8 mouse cellular contexts compared by ENCODE assay signal in the genomic region with DNA sequence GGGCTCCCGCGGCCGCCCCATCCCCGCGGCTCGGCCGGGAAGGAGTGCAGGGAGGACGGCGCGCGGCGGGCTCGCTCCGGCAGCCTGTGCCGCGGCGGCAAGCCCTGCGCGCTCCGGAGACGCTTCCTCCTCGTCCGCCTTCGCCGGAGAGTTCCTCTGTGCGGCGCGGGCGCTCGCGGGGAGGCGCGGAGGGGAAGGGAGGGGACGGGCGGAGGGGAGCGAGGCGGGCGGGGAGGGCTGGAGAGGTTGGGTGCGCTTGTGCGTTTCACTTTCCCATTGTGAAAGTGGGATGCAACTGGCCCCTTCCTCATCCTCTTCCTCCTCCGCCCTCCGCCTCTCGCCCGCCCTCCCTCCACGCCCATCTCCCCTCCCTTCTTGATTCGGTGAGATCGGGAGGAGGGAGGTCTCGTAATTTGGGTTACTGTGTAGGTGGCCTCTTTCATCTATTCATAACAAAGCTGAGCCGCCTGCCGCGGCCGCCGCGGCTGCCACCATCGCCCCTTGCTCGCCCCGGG. TPM values are rescaled to one million over a fixed set of nuclear protein-coding genes. Genes with fewer than 3 reads are reported as not detected.
DNase-seq lines count a peak whose midpoint lies in the region; ATAC-seq and TF ChIP-seq lines count a peak whose summit lies in the region.

TSS of gene Plxnc1 (minus strand) at position 145 of the 515 bp plus-strand sequence.

- in situ Hi-C loops in ES-E14 (cut with MboI; ENCODE audit: low sequenced_read_pairs in 2 of 2, unreplicated experiment in 2 of 2): no loop called here

- H3K27ac ChIP-seq in ES-E14 (ENCODE audit: insufficient read depth, low read depth, low read length, poor library complexity, severe bottlenecking): no peak within 1 kb of the TSS
- peak within 1 kb of the TSS; percentile 45 for H3K27ac ChIP-seq in bone marrow macrophage, adult 2 months (ENCODE audit: insufficient read depth, low read depth, low read length)
- peak within 1 kb of the TSS; percentile 97 for H3K27ac ChIP-seq in forebrain, embryonic 15.5 days (replicated peaks)
- peak within 1 kb of the TSS; percentile 96 for H3K27ac ChIP-seq in hindbrain, embryonic 13.5 days

- ATAC-seq in forebrain, embryonic 15.5 days (replicated peaks): peak; percentile 68
- ATAC-seq in hindbrain, embryonic 13.5 days (ENCODE audit: low FRiP score): peak; percentile 77
- peak; percentile 46 for ATAC-seq in megakaryocyte, adult 5-6 weeks (ENCODE audit: poor library complexity, severe bottlenecking)

- H3K27me3 ChIP-seq in forebrain, embryonic 15.5 days: no peaks in the 10 kb centered on the region
- 0 out of 2 replicates have a peak, but pooled peaks cover 12% of the 10 kb centered on the region for H3K27me3 ChIP-seq in hindbrain, embryonic 13.5 days

- no peak for TF ChIP-seq CTCF in bone marrow macrophage, adult 2 months (IDR thresholded peaks at IDR 0.05; ENCODE audit: low read depth, low read length)

- WGBS in forebrain, embryonic 15.5 days: under 1% methylated on average over 39 of the region's 57 CpGs
- 0% methylated on average over 22 of the region's 57 CpGs for WGBS in hindbrain, embryonic 13.5 days

- peaks cover 0 to 15% of the 10 kb centered on the region in 2 experiments; a peak in 1 of 4 replicates for H3K4me1 ChIP-seq in ES-E14 (ENCODE audit: control insufficient read depth in 2 of 2, insufficient read depth in 2 of 2, low read length in 2 of 2, poor library complexity in 1 of 2)
- H3K4me1 ChIP-seq in bone marrow macrophage, adult 2 months (ENCODE audit: control insufficient read depth, insufficient read depth, low read length): peaks cover 16% of the 10 kb centered on the region
- H3K4me1 ChIP-seq in forebrain, embryonic 15.5 days: peaks cover 49% of the 10 kb centered on the region
- peaks cover 54% of the 10 kb centered on the region for H3K4me1 ChIP-seq in hindbrain, embryonic 13.5 days (replicated peaks)

- no peaks in the 10 kb centered on the region for H3K9me3 ChIP-seq in ES-E14 (ENCODE audit: control insufficient read depth, insufficient read depth, low read depth, low read length)
- H3K9me3 ChIP-seq in forebrain, embryonic 15.5 days: no peaks in the 10 kb centered on the region
- no peaks in the 10 kb centered on the region for H3K9me3 ChIP-seq in hindbrain, embryonic 13.5 days

- H3K36me3 ChIP-seq in ES-E14 (ENCODE audit: control insufficient read depth, insufficient read depth, low read length, poor library complexity, severe bottlenecking): no peaks in the 10 kb centered on the region
- H3K36me3 ChIP-seq in forebrain, embryonic 15.5 days: no peaks in the 10 kb centered on the region
- H3K36me3 ChIP-seq in hindbrain, embryonic 13.5 days: no peaks in the 10 kb centered on the region

- TF ChIP-seq POLR2A in bone marrow macrophage, adult 2 months (IDR thresholded peaks at IDR 0.05; ENCODE audit: borderline replicate concordance, low read depth, low read length): no peak

- H3K4me3 ChIP-seq in ES-E14 (ENCODE audit: insufficient read depth in 1 of 2, low read depth in 1 of 2, low read length in 2 of 2, poor library complexity in 1 of 2, severe bottlenecking in 1 of 2): peak within 1 kb of the TSS; percentile 77 to 85
- H3K4me3 ChIP-seq in bone marrow macrophage, adult 2 months (ENCODE audit: insufficient read depth, low read length): peak within 1 kb of the TSS; percentile 92
- H3K4me3 ChIP-seq in forebrain, embryonic 15.5 days: peak within 1 kb of the TSS; percentile 83
- peak within 1 kb of the TSS; percentile 81 for H3K4me3 ChIP-seq in hindbrain, embryonic 13.5 days

- intact Hi-C loops in left cerebral cortex, postnatal 14 days (cut with DNase I): loop anchor here (2.0 to 10.0 kb wide), 4 partner anchors 117 to 540 kb away; no protein-coding TSS in a partner anchor

- peak within 1 kb of the TSS; percentile 69 for H3K9ac ChIP-seq in ES-E14 (ENCODE audit: insufficient read depth, low read depth, low read length, poor library complexity, severe bottlenecking)
- H3K9ac ChIP-seq in forebrain, embryonic 15.5 days (replicated peaks): peak within 1 kb of the TSS; percentile 95
- peak within 1 kb of the TSS; percentile 92 for H3K9ac ChIP-seq in hindbrain, embryonic 13.5 days

- peak within 1 kb of the TSS; percentile 87 for H3K4me2 ChIP-seq in forebrain, embryonic 15.5 days (replicated peaks)
- H3K4me2 ChIP-seq in hindbrain, embryonic 13.5 days: peak within 1 kb of the TSS; percentile 84

- DNase-seq in ES-E14 (ENCODE audit: low read depth, low spot score): no peak
- DNase-seq in left cerebral cortex, postnatal 14 days (ENCODE audit: low spot score in 2 of 2): peak; percentile 41 to 77
- DNase-seq in right cerebral cortex, adult 2 months (ENCODE audit: low spot score in 2 of 2): peak; percentile 62 to 66
- peak; percentile 42 for DNase-seq in yolk sac, embryonic 10.5 days (ENCODE audit: low spot score)

TF ChIP-seq in ES-E14, 5 proteins besides CTCF, POLR2A, EP300 and RAD21:
- TF ChIP-seq ZC3H11A (IDR thresholded peaks at IDR 0.05; ENCODE audit: borderline replicate concordance, low read depth, low read length) (no peak), ZNF384 (IDR thresholded peaks at IDR 0.05; ENCODE audit: low read depth, low read length) (no peak), CHD2 (IDR thresholded peaks at IDR 0.05; ENCODE audit: low read depth, low read length) (no peak), HCFC1 (IDR thresholded peaks at IDR 0.05; ENCODE audit: borderline replicate concordance, insufficient read depth, low read length) (no peak)

RNA-seq across cellular contexts. Expression of gene Plxnc1, which starts in this region (rescaled TPM):
- 1.1 and 1.6 TPM in 2 replicates for total RNA-seq in ES-E14 (2012; rRNA removed)
- 76.7 and 82.8 TPM in 2 replicates for polyA plus RNA-seq in bone marrow macrophage, adult 2 months (2012; ENCODE audit: insufficient read depth, insufficient read length, missing spikeins)
- polyA plus RNA-seq in forebrain, embryonic 15.5 days (2015; fragmentation: Nextera tagmentation; extraction: Ambion mirVana): 11.2 and 11.9 TPM in 2 replicates
- 6.8 and 7.3 TPM in 2 replicates for polyA plus RNA-seq in hindbrain, embryonic 13.5 days (2015; fragmentation: Nextera tagmentation; extraction: Ambion mirVana)
- 10 to 100 TPM; 39.2 to 40.9 TPM for total RNA-seq in left cerebral cortex, postnatal 14 days (2021)
- total RNA-seq in megakaryocyte, adult 5-6 weeks (2015): 38.6 and 47.9 TPM in 2 replicates
- 29.9 and 33.5 TPM in 2 replicates for total RNA-seq in megakaryocyte, adult 5-6 weeks (2017)

Comparison
In these comparisons a context has a peak if more than half of its experiments do, and no peak if none do; other contexts are left out.
1. RNA of gene Plxnc1 (total RNA-seq): 29.9 to 47.9 TPM in megakaryocyte, adult 5-6 weeks and 39.2 to 40.9 TPM in left cerebral cortex, postnatal 14 days; 1.1 to 1.6 TPM in ES-E14; every median in the first group is over 10 times any median in the second.
2. Peak in every context shown above with its lines, with median percentiles within 50 percentile points of each other: H3K4me3 ChIP-seq, H3K9ac ChIP-seq and ATAC-seq.